Mouse (Mus musculus): ENCODE results near the gene Gm20509. TPM values are rescaled to one million over a fixed set of nuclear protein-coding genes. Genes with fewer than 3 reads are reported as not detected.

Gene Gm20509
- polyA plus RNA-seq, 1 experiment, result not detected

- WGBS, result 71% methylated on average over 4 of the region's 4 CpGs
- Histone ChIP-seq H3K4me3 (replicated peaks; ENCODE audit: extremely low read depth, low read depth, low read length) (no peak overlapping the region), H3K4me1 (ENCODE audit: control insufficient read depth, insufficient read depth, low read length) (no peaks in the 10 kb centered on the region)
- TF ChIP-seq POLR2A (IDR thresholded peaks at IDR 0.05; ENCODE audit: borderline replicate concordance, extremely low read depth, low read depth, low read length) (no peak), CTCF (IDR thresholded peaks at IDR 0.05; ENCODE audit: insufficient read depth, low read length) (no peak)
- no peak for DNase-seq
Measured at GRCm38 (mm10) chr9:73118012-73118411, 15.7 kb downstream of the Gm20509 start.

GRCm38 (mm10) chr9:73121735-73122134 is 19.5 kb downstream of the Gm20509 start:
- no peak overlapping the region for H3K4me3 ChIP-seq (replicated peaks; ENCODE audit: extremely low read depth, low read depth, low read length)
- TF ChIP-seq POLR2A (IDR thresholded peaks at IDR 0.05; ENCODE audit: borderline replicate concordance, extremely low read depth, low read depth, low read length) (no peak), CTCF (IDR thresholded peaks at IDR 0.05; ENCODE audit: insufficient read depth, low read length) (peak; percentile 62)
- no peaks in the 10 kb centered on the region for H3K4me1 ChIP-seq (ENCODE audit: control insufficient read depth, insufficient read depth, low read length)
- WGBS, result 61% methylated on average over 8 of the region's 8 CpGs
- peak; percentile 7 for DNase-seq

GRCm38 (mm10) chr9:73125043-73125570 is 22.8 kb downstream of the Gm20509 start:
- WGBS, result 83% methylated on average over 8 of the region's 8 CpGs
- no peak overlapping the region for H3K4me3 ChIP-seq (replicated peaks; ENCODE audit: extremely low read depth, low read depth, low read length)
- no peak for TF ChIP-seq POLR2A (IDR thresholded peaks at IDR 0.05; ENCODE audit: borderline replicate concordance, extremely low read depth, low read depth, low read length)
- TF ChIP-seq CTCF (IDR thresholded peaks at IDR 0.05; ENCODE audit: insufficient read depth, low read length), result no peak
- DNase-seq, result no peak
- H3K4me1 ChIP-seq (ENCODE audit: control insufficient read depth, insufficient read depth, low read length), result no peaks in the 10 kb centered on the region

GRCm38 (mm10) chr9:73127457-73127856 is 25.2 kb downstream of the Gm20509 start:
- no peak for TF ChIP-seq CTCF (IDR thresholded peaks at IDR 0.05; ENCODE audit: insufficient read depth, low read length)
- no peak for TF ChIP-seq POLR2A (IDR thresholded peaks at IDR 0.05; ENCODE audit: borderline replicate concordance, extremely low read depth, low read depth, low read length)
- no peak for DNase-seq
- H3K4me3 ChIP-seq (replicated peaks; ENCODE audit: extremely low read depth, low read depth, low read length), result no peak overlapping the region
- WGBS, result 67% methylated on average over 2 of the region's 2 CpGs
- H3K4me1 ChIP-seq (ENCODE audit: control insufficient read depth, insufficient read depth, low read length), result no peaks in the 10 kb centered on the region

GRCm38 (mm10) chr9:73129875-73130274 is 27.6 kb downstream of the Gm20509 start:
- Histone ChIP-seq H3K4me1 (ENCODE audit: control insufficient read depth, insufficient read depth, low read length) (no peaks in the 10 kb centered on the region), H3K4me3 (replicated peaks; ENCODE audit: extremely low read depth, low read depth, low read length) (no peak overlapping the region)
- WGBS, result 79% methylated on average over 8 of the region's 8 CpGs
- no peak for TF ChIP-seq CTCF (IDR thresholded peaks at IDR 0.05; ENCODE audit: insufficient read depth, low read length)
- no peak for TF ChIP-seq POLR2A (IDR thresholded peaks at IDR 0.05; ENCODE audit: borderline replicate concordance, extremely low read depth, low read depth, low read length)
- no peak for DNase-seq

- no peaks in the 10 kb centered on the region for H3K4me1 ChIP-seq (ENCODE audit: control insufficient read depth, insufficient read depth, low read length)
- TF ChIP-seq CTCF (IDR thresholded peaks at IDR 0.05; ENCODE audit: insufficient read depth, low read length), result no peak
- TF ChIP-seq POLR2A (IDR thresholded peaks at IDR 0.05; ENCODE audit: borderline replicate concordance, extremely low read depth, low read depth, low read length), result no peak
- no peak for DNase-seq
- WGBS, result 55% methylated on average over 4 of the region's 4 CpGs
- H3K4me3 ChIP-seq (replicated peaks; ENCODE audit: extremely low read depth, low read depth, low read length), result no peak overlapping the region
Measured at GRCm38 (mm10) chr9:73130529-73130928, 28.3 kb downstream of the Gm20509 start.

- TF ChIP-seq POLR2A (IDR thresholded peaks at IDR 0.05; ENCODE audit: borderline replicate concordance, extremely low read depth, low read depth, low read length), result no peak
- no peak for DNase-seq
- Histone ChIP-seq H3K4me3 (replicated peaks; ENCODE audit: extremely low read depth, low read depth, low read length) (no peak overlapping the region), H3K4me1 (ENCODE audit: control insufficient read depth, insufficient read depth, low read length) (no peaks in the 10 kb centered on the region)
- 54% methylated on average over 11 of the region's 11 CpGs for WGBS
Measured at GRCm38 (mm10) chr9:73137341-73137886, 35.1 kb downstream of the Gm20509 start.

- 54% methylated on average over 9 of the region's 9 CpGs for WGBS
- TF ChIP-seq CTCF (IDR thresholded peaks at IDR 0.05; ENCODE audit: insufficient read depth, low read length) (no peak), POLR2A (IDR thresholded peaks at IDR 0.05; ENCODE audit: borderline replicate concordance, extremely low read depth, low read depth, low read length) (no peak)
- no peaks in the 10 kb centered on the region for H3K4me1 ChIP-seq (ENCODE audit: control insufficient read depth, insufficient read depth, low read length)
- no peak overlapping the region for H3K4me3 ChIP-seq (replicated peaks; ENCODE audit: extremely low read depth, low read depth, low read length)
- DNase-seq, result no peak
Measured at GRCm38 (mm10) chr9:73154347-73154746, 52.1 kb downstream of the Gm20509 start.

- Histone ChIP-seq H3K4me1 (ENCODE audit: control insufficient read depth, insufficient read depth, low read length) (no peaks in the 10 kb centered on the region), H3K4me3 (replicated peaks; ENCODE audit: extremely low read depth, low read depth, low read length) (no peak overlapping the region)
- WGBS, result 86% methylated on average over 4 of the region's 4 CpGs
- no peak for DNase-seq
- TF ChIP-seq CTCF (IDR thresholded peaks at IDR 0.05; ENCODE audit: insufficient read depth, low read length) (no peak), POLR2A (IDR thresholded peaks at IDR 0.05; ENCODE audit: borderline replicate concordance, extremely low read depth, low read depth, low read length) (no peak)
Measured at GRCm38 (mm10) chr9:73157968-73158367, 55.7 kb downstream of the Gm20509 start.

- TF ChIP-seq POLR2A (IDR thresholded peaks at IDR 0.05; ENCODE audit: borderline replicate concordance, extremely low read depth, low read depth, low read length), result no peak
- DNase-seq, result no peak
- 34% methylated on average over 1 of the region's 1 CpGs for WGBS
Measured at GRCm38 (mm10) chr9:73159265-73159664, 57.0 kb downstream of the Gm20509 start.

More at GRCm38 (mm10) chr9:73159265-73159664, 57.0 kb downstream of the Gm20509 start:
- H3K4me3 ChIP-seq (replicated peaks; ENCODE audit: extremely low read depth, low read depth, low read length), result no peak overlapping the region
- no peaks in the 10 kb centered on the region for H3K4me1 ChIP-seq (ENCODE audit: control insufficient read depth, insufficient read depth, low read length)
